ENCODE assay signal across 9 mouse cellular contexts in genomic region chr12:24633753-24634191, GRCm38 (mm10). TPM values are rescaled to one million over a fixed set of nuclear protein-coding genes. Genes with fewer than 3 reads are reported as not detected.
DNase-seq lines count a peak whose midpoint lies in the region; ATAC-seq and TF ChIP-seq lines count a peak whose summit lies in the region.
"Had no signal": no experiment of that assay in that cellular context is flagged by ENCODE, and none has a peak within 500 bp of the region (broad histone marks: within the 10 kb centered on the region; RNA-seq: fewer than 3 reads in every experiment).

No protein-coding gene starts in this region.

- TF ChIP-seq EP300 in MEL (IDR thresholded peaks at IDR 0.05; ENCODE audit: low read depth in 1 of 2, low read length in 2 of 2) = no peak

- H3K79me2 ChIP-seq in MEL (ENCODE audit: control insufficient read depth, insufficient read depth, low read length, poor library complexity) = no peaks in the 10 kb centered on the region

- H3K27ac ChIP-seq in embryonic facial prominence, embryonic 14.5 days (replicated peaks; ENCODE audit: low read depth, low read length) = no peak overlapping the region
- no peak overlapping the region; the same call in 1 of the 2 replicates for H3K27ac ChIP-seq in embryonic facial prominence, embryonic 10.5 days (replicated peaks)
- H3K27ac ChIP-seq in MEL (ENCODE audit: control insufficient read depth, low read depth, low read length) = peak overlapping the region; percentile 57
- H3K27ac ChIP-seq in heart, embryonic 16.5 days (ENCODE audit: low read length) = peak overlapping the region; percentile 29
- H3K27ac ChIP-seq in lung, embryonic 14.5 days (ENCODE audit: low read depth) = peak overlapping the region; percentile 43; the same call in 1 of the 2 replicates
- H3K27ac ChIP-seq: neural tube, embryonic 12.5 days had no signal

- H3K36me3 ChIP-seq in embryonic facial prominence, embryonic 14.5 days (ENCODE audit: control insufficient read depth, insufficient read depth, low read length) = no peaks in the 10 kb centered on the region
- H3K36me3 ChIP-seq in embryonic facial prominence, embryonic 10.5 days (replicated peaks) = no peaks in the 10 kb centered on the region
- H3K36me3 ChIP-seq in MEL (ENCODE audit: control insufficient read depth in 1 of 2, insufficient read depth in 2 of 2, low read length in 2 of 2) = peaks cover 0 to 14% of the 10 kb centered on the region in 2 experiments; a peak in 2 of 4 replicates
- no peaks in the 10 kb centered on the region for H3K36me3 ChIP-seq in heart, embryonic 16.5 days (ENCODE audit: control insufficient read depth, insufficient read depth)
- H3K36me3 ChIP-seq in lung, embryonic 14.5 days (ENCODE audit: insufficient read depth) = no peaks in the 10 kb centered on the region
- H3K36me3 ChIP-seq: neural tube, embryonic 12.5 days had no signal

- peak; percentile 32 for DNase-seq in embryonic facial prominence, embryonic 14.5 days (ENCODE audit: low spot score)
- DNase-seq in embryonic facial prominence, embryonic 10.5 days (ENCODE audit: low spot score) = no peak
- peak; percentile 42 for DNase-seq in MEL (ENCODE audit: low read depth, low spot score)
- no peak for DNase-seq in lung, embryonic 14.5 days
- DNase-seq in urinary bladder, postnatal 4 days (ENCODE audit: low spot score in 2 of 2) = no peak
- no peak for DNase-seq in left cerebral cortex, postnatal 4 days
- DNase-seq in urinary bladder, postnatal 14 days (ENCODE audit: low spot score) = no peak

- 80% methylated on average over 1 of the region's 1 CpGs for WGBS in embryonic facial prominence, embryonic 14.5 days
- WGBS in embryonic facial prominence, embryonic 10.5 days = 71% methylated on average over 1 of the region's 1 CpGs
- 62% methylated on average over 1 of the region's 1 CpGs for WGBS in heart, embryonic 16.5 days
- WGBS in lung, embryonic 14.5 days = 64% methylated on average over 1 of the region's 1 CpGs

- intact Hi-C loops in left cerebral cortex, postnatal 4 days (cut with DNase I) = no loop called here

- ATAC-seq in embryonic facial prominence, embryonic 14.5 days (ENCODE audit: low read depth) = no peak
- ATAC-seq in heart, embryonic 16.5 days (replicated peaks; ENCODE audit: extremely low read depth, insufficient read depth, low FRiP score) = peak; percentile 19; the same call in 1 of the 2 replicates
- 0 out of 2 replicates have a peak, but pooled peaks have one; percentile 21 for ATAC-seq in lung, embryonic 14.5 days (ENCODE audit: insufficient read depth)

- H3K9me3 ChIP-seq in embryonic facial prominence, embryonic 14.5 days (ENCODE audit: control insufficient read depth, low read length) = no peaks in the 10 kb centered on the region; the same call in 1 of the 2 replicates
- no peaks in the 10 kb centered on the region for H3K9me3 ChIP-seq in embryonic facial prominence, embryonic 10.5 days
- no peaks in the 10 kb centered on the region for H3K9me3 ChIP-seq in MEL (replicated peaks; ENCODE audit: insufficient read depth, low read length)
- no peaks in the 10 kb centered on the region for H3K9me3 ChIP-seq in heart, embryonic 16.5 days (replicated peaks; ENCODE audit: control insufficient read depth, low read length)
- no peaks in the 10 kb centered on the region for H3K9me3 ChIP-seq in lung, embryonic 14.5 days (ENCODE audit: low read depth, low read length)
- H3K9me3 ChIP-seq: neural tube, embryonic 12.5 days had no signal

- no peaks in the 10 kb centered on the region for H3K27me3 ChIP-seq in embryonic facial prominence, embryonic 14.5 days (replicated peaks; ENCODE audit: control insufficient read depth, insufficient read depth, low read length)
- no peaks in the 10 kb centered on the region for H3K27me3 ChIP-seq in embryonic facial prominence, embryonic 10.5 days (replicated peaks; ENCODE audit: low read depth, poor library complexity, severe bottlenecking)
- H3K27me3 ChIP-seq in MEL (ENCODE audit: control insufficient read depth in 1 of 2, insufficient read depth in 2 of 2, low read length in 2 of 2) = no peaks in the 10 kb centered on the region
- H3K27me3 ChIP-seq in heart, embryonic 16.5 days (ENCODE audit: control insufficient read depth, insufficient read depth, low read length) = no peaks in the 10 kb centered on the region
- H3K27me3 ChIP-seq in lung, embryonic 14.5 days (ENCODE audit: insufficient read depth, low read length) = no peaks in the 10 kb centered on the region
- H3K27me3 ChIP-seq: neural tube, embryonic 12.5 days had no signal

- H3K9ac ChIP-seq in embryonic facial prominence, embryonic 14.5 days (ENCODE audit: low read depth, low read length) = no peak overlapping the region
- no peak overlapping the region for H3K9ac ChIP-seq in MEL (ENCODE audit: control insufficient read depth, low read depth, low read length, poor library complexity, severe bottlenecking)
- H3K9ac ChIP-seq in heart, embryonic 16.5 days (ENCODE audit: low read length) = no peak overlapping the region
- H3K9ac ChIP-seq in lung, embryonic 14.5 days = no peak overlapping the region
- H3K9ac ChIP-seq: neural tube, embryonic 12.5 days had no signal

- TF ChIP-seq CTCF in MEL (IDR thresholded peaks at IDR 0.05 in 2 of 3, conservative IDR thresholded peaks at IDR 0.05 in 1 of 3; ENCODE audit: control insufficient read depth in 1 of 3, insufficient read depth in 1 of 3, low read depth in 2 of 3, low read length in 3 of 3, poor library complexity in 1 of 3, severe bottlenecking in 1 of 3) = no peak
- no peak for TF ChIP-seq CTCF in lung, embryonic 14.5 days (IDR thresholded peaks at IDR 0.05; ENCODE audit: low read depth)

- H3K4me3 ChIP-seq in embryonic facial prominence, embryonic 14.5 days (ENCODE audit: low read depth, low read length) = no peak overlapping the region
- no peak overlapping the region for H3K4me3 ChIP-seq in embryonic facial prominence, embryonic 10.5 days
- H3K4me3 ChIP-seq in MEL (ENCODE audit: control insufficient read depth in 1 of 2, insufficient read depth in 1 of 2, low read depth in 2 of 2, low read length in 2 of 2) = no peak overlapping the region
- no peak overlapping the region for H3K4me3 ChIP-seq in heart, embryonic 16.5 days (ENCODE audit: low read length)
- no peak overlapping the region for H3K4me3 ChIP-seq in lung, embryonic 14.5 days (ENCODE audit: low read depth, low read length)
- H3K4me3 ChIP-seq: neural tube, embryonic 12.5 days had no signal

- H3K4me1 ChIP-seq in embryonic facial prominence, embryonic 14.5 days (ENCODE audit: control insufficient read depth, insufficient read depth, low read length) = no peaks in the 10 kb centered on the region
- peaks cover 12% of the 10 kb centered on the region; the same call in 1 of the 2 replicates for H3K4me1 ChIP-seq in embryonic facial prominence, embryonic 10.5 days
- peaks cover 5 to 23% of the 10 kb centered on the region in 2 experiments; a peak in 3 of 4 replicates for H3K4me1 ChIP-seq in MEL (ENCODE audit: control insufficient read depth in 1 of 2, insufficient read depth in 2 of 2, low read length in 2 of 2)
- peaks cover 9% of the 10 kb centered on the region for H3K4me1 ChIP-seq in heart, embryonic 16.5 days (ENCODE audit: control insufficient read depth, insufficient read depth, low read length)
- no peaks in the 10 kb centered on the region for H3K4me1 ChIP-seq in lung, embryonic 14.5 days (ENCODE audit: insufficient read depth)
- H3K4me1 ChIP-seq: neural tube, embryonic 12.5 days had no signal

- TF ChIP-seq POLR2A in MEL (IDR thresholded peaks at IDR 0.05; ENCODE audit: control insufficient read depth in 1 of 2, insufficient read depth in 1 of 2, low read depth in 1 of 2, low read length in 2 of 2, poor library complexity in 1 of 2) = no peak

- TF ChIP-seq RAD21 in MEL (IDR thresholded peaks at IDR 0.05; ENCODE audit: low read depth, low read length) = no peak

- H3K4me2 ChIP-seq in embryonic facial prominence, embryonic 14.5 days (ENCODE audit: low read depth, low read length) = no peak overlapping the region
- no peak overlapping the region for H3K4me2 ChIP-seq in heart, embryonic 16.5 days (ENCODE audit: low read depth, low read length)
- no peak overlapping the region for H3K4me2 ChIP-seq in lung, embryonic 14.5 days
- H3K4me2 ChIP-seq: neural tube, embryonic 12.5 days had no signal

TF ChIP-seq in MEL, 35 proteins besides CTCF, POLR2A, EP300 and RAD21 (continues in another document):
- TF ChIP-seq TAL1 (IDR thresholded peaks at IDR 0.05; ENCODE audit: low read length) (no peak), MEF2A (IDR thresholded peaks at IDR 0.05; ENCODE audit: extremely low read depth, insufficient replicate concordance, low read depth, low read length, poor library complexity, severe bottlenecking) (no peak), MXI1 (IDR thresholded peaks at IDR 0.05; ENCODE audit: low read depth, low read length) (no peak), MAX (IDR thresholded peaks at IDR 0.05; ENCODE audit: low read length) (no peak), E2F4 (IDR thresholded peaks at IDR 0.05; ENCODE audit: borderline replicate concordance, low read depth, low read length) (no peak), NELFE (IDR thresholded peaks at IDR 0.05; ENCODE audit: low read depth, low read length) (no peak), POLR2AphosphoS2 (IDR thresholded peaks at IDR 0.05; ENCODE audit: low read length) (no peak), ZKSCAN1 (IDR thresholded peaks at IDR 0.05; ENCODE audit: low read depth, low read length) (no peak), MAZ (IDR thresholded peaks at IDR 0.05; ENCODE audit: low read depth, low read length) (no peak)

RNA-seq across cellular contexts. Expression of gene Klf11, which starts 17.3 kb away (rescaled TPM):
- polyA plus RNA-seq in embryonic facial prominence, embryonic 14.5 days (2014; fragmentation: Nextera tagmentation; extraction: Ambion mirVana) = 12.1 and 16.3 TPM in 2 replicates
- polyA plus RNA-seq in embryonic facial prominence, embryonic 10.5 days (2016; fragmentation: Nextera tagmentation; extraction: Ambion mirVana) = 10.3 and 10.5 TPM in 2 replicates
- total RNA-seq in MEL (2012; rRNA removed) = 1.8 and 2.4 TPM in 2 replicates
- 1 to 10 TPM in 1 of 2 experiments, not detected in 1; 7.2 TPM for polyA plus RNA-seq in MEL (2012; ENCODE audit: insufficient read depth in 1 of 2, insufficient read length in 2 of 2, low read depth in 1 of 2, low replicate concordance in 2 of 2, missing spikeins in 1 of 2)
- 20.3 and 21.1 TPM in 2 replicates for polyA plus RNA-seq in heart, embryonic 16.5 days (2015; fragmentation: Nextera tagmentation; extraction: Ambion mirVana)
- polyA plus RNA-seq in lung, embryonic 14.5 days (2014; fragmentation: Nextera tagmentation; extraction: Ambion mirVana) = 12.3 and 13.4 TPM in 2 replicates
- 10 to 100 TPM; 23.4 to 24.8 TPM for total RNA-seq in left cerebral cortex, postnatal 4 days (2021)

RNA-seq across cellular contexts. Expression of gene Cys1, which starts 47.8 kb away (rescaled TPM):
- polyA plus RNA-seq in embryonic facial prominence, embryonic 14.5 days (2014; fragmentation: Nextera tagmentation; extraction: Ambion mirVana) = 6.1 and 7.1 TPM in 2 replicates
- polyA plus RNA-seq in embryonic facial prominence, embryonic 10.5 days (2016; fragmentation: Nextera tagmentation; extraction: Ambion mirVana) = 0.16 and 0.53 TPM in 2 replicates
- not detected in 2 replicates for total RNA-seq in MEL (2012; rRNA removed)
- not detected for polyA plus RNA-seq in MEL (2012; ENCODE audit: insufficient read depth in 1 of 2, insufficient read length in 2 of 2, low read depth in 1 of 2, low replicate concordance in 2 of 2, missing spikeins in 1 of 2)
- polyA plus RNA-seq in heart, embryonic 16.5 days (2015; fragmentation: Nextera tagmentation; extraction: Ambion mirVana) = 0.97 and 1.5 TPM in 2 replicates
- polyA plus RNA-seq in lung, embryonic 14.5 days (2014; fragmentation: Nextera tagmentation; extraction: Ambion mirVana) = 1.3 and 2.4 TPM in 2 replicates
- 1 to 10 TPM; 8.4 to 8.5 TPM for total RNA-seq in left cerebral cortex, postnatal 4 days (2021)

Comparison
In these comparisons a context has a peak if more than half of its experiments do, and no peak if none do; other contexts are left out.
1. DNase-seq: peak in embryonic facial prominence, embryonic 14.5 days (single experiment) and MEL (single experiment); none in embryonic facial prominence, embryonic 10.5 days (single experiment), lung, embryonic 14.5 days (single experiment), urinary bladder, postnatal 4 days (0 of 2), left cerebral cortex, postnatal 4 days (single experiment) and urinary bladder, postnatal 14 days (single experiment).
2. H3K27ac ChIP-seq: peak in MEL (single experiment), heart, embryonic 16.5 days (single experiment) and lung, embryonic 14.5 days (single experiment); none in embryonic facial prominence, embryonic 14.5 days (single experiment) and embryonic facial prominence, embryonic 10.5 days (single experiment).